Mouse (Mus musculus): ENCODE data around the gene Eif2ak4.

The Eif2ak4 gene

GRCm38 (mm10) chr2:118405568-118405967 is 17.1 kb downstream of the Eif2ak4 start:
- DNase-seq (ENCODE audit: low spot score in 2 of 2): no peak

GRCm38 (mm10) chr2:118406811-118407210 is 18.4 kb downstream of the Eif2ak4 start:
- DNase-seq (ENCODE audit: low spot score in 2 of 2): no peak

- DNase-seq (ENCODE audit: low spot score in 2 of 2): no peak
These were observed 20.0 kb downstream of the Eif2ak4 start for GRCm38 (mm10) chr2:118408336-118408895.

GRCm38 (mm10) chr2:118412821-118413220 is 24.4 kb downstream of the Eif2ak4 start:
- peak in 1 of 2 experiments; percentile 51 for DNase-seq (ENCODE audit: low spot score in 2 of 2)

GRCm38 (mm10) chr2:118415601-118416355 is 27.4 kb downstream of the Eif2ak4 start:
- DNase-seq (ENCODE audit: low spot score in 2 of 2): peak in 1 of 2 experiments; percentile 32

GRCm38 (mm10) chr2:118418076-118418475 is 29.7 kb downstream of the Eif2ak4 start:
- no peak for DNase-seq (ENCODE audit: low spot score in 2 of 2)

- DNase-seq (ENCODE audit: low spot score in 2 of 2): no peak
These were observed 33.5 kb downstream of the Eif2ak4 start for GRCm38 (mm10) chr2:118421951-118422350.

GRCm38 (mm10) chr2:118422385-118422784 is 34.0 kb downstream of the Eif2ak4 start:
- no peak for DNase-seq (ENCODE audit: low spot score in 2 of 2)

- no peak for DNase-seq (ENCODE audit: low spot score in 2 of 2)
These were observed 39.9 kb downstream of the Eif2ak4 start for GRCm38 (mm10) chr2:118428296-118428695.

- no peak for DNase-seq (ENCODE audit: low spot score in 2 of 2)
These were observed 40.9 kb downstream of the Eif2ak4 start for GRCm38 (mm10) chr2:118429297-118429696.

GRCm38 (mm10) chr2:118430630-118431029 is 42.2 kb downstream of the Eif2ak4 start:
- DNase-seq (ENCODE audit: low spot score in 2 of 2): no peak

- DNase-seq (ENCODE audit: low spot score in 2 of 2): no peak
These were observed 43.2 kb downstream of the Eif2ak4 start for GRCm38 (mm10) chr2:118431589-118431988.

- no peak for DNase-seq (ENCODE audit: low spot score in 2 of 2)
These were observed 53.8 kb downstream of the Eif2ak4 start for GRCm38 (mm10) chr2:118442172-118442571.

- DNase-seq (ENCODE audit: low spot score in 2 of 2): no peak
These were observed 54.3 kb downstream of the Eif2ak4 start for GRCm38 (mm10) chr2:118442723-118443122.

- DNase-seq (ENCODE audit: low spot score in 2 of 2): no peak
These were observed 57.6 kb downstream of the Eif2ak4 start for GRCm38 (mm10) chr2:118445696-118446674.

- no peak for DNase-seq (ENCODE audit: low spot score in 2 of 2)
These were observed 59.8 kb downstream of the Eif2ak4 start for GRCm38 (mm10) chr2:118448181-118448580.

- no peak for DNase-seq (ENCODE audit: low spot score in 2 of 2)
These were observed 62.6 kb downstream of the Eif2ak4 start for GRCm38 (mm10) chr2:118451056-118451455.

GRCm38 (mm10) chr2:118457029-118457428 is 68.6 kb downstream of the Eif2ak4 start:
- no peak for DNase-seq (ENCODE audit: low spot score in 2 of 2)

- no peak for DNase-seq (ENCODE audit: low spot score in 2 of 2)
These were observed 69.2 kb downstream of the Eif2ak4 start for GRCm38 (mm10) chr2:118457463-118458261.

GRCm38 (mm10) chr2:118461480-118462165 is 73.2 kb downstream of the Eif2ak4 start:
- no peak for DNase-seq (ENCODE audit: low spot score in 2 of 2)

- DNase-seq (ENCODE audit: low spot score in 2 of 2): no peak
These were observed 75.1 kb downstream of the Eif2ak4 start for GRCm38 (mm10) chr2:118463480-118463879.
